Mouse (Mus musculus) hindbrain, embryonic 16.5 days (tissue): ENCODE data around the gene Ulk3. TPM values are rescaled to one million over a fixed set of nuclear protein-coding genes. Genes with fewer than 3 reads are reported as not detected.

Experiments
- ATAC-seq: fragments of 200-750 bp; cut with Nextera tagmentation; 2 replicates; pipeline ENCODE4 v1.8.0; 2017; ENCODE audit warnings: moderate TSS enrichment, moderate library complexity
- H3K27ac ChIP-seq: fragments of 300-500 bp; sonication (generic); 2 replicates; pipeline ENCODE4 v1.5.1; 2014; ENCODE audit warnings: low read depth, mild to moderate bottlenecking, control low read depth, low read length, moderate library complexity
- H3K27me3 ChIP-seq: fragments of 300-500 bp; sonication (generic); replicated peaks from 2 replicates; pipeline ENCODE4 v1.6.1; 2014; ENCODE audit warnings: low read length; ENCODE audit not compliant: control insufficient read depth, insufficient read depth
- H3K36me3 ChIP-seq: fragments of 300-500 bp; sonication (generic); 2 replicates; pipeline ENCODE4 v1.6.1; 2014; ENCODE audit warnings: mild to moderate bottlenecking, low read length, moderate library complexity, mixed read lengths; ENCODE audit not compliant: control insufficient read depth, insufficient read depth
- H3K4me1 ChIP-seq: fragments of 300-500 bp; sonication (generic); 2 replicates; pipeline ENCODE4 v1.6.1; 2014; ENCODE audit warnings: low read depth, low read length; ENCODE audit not compliant: control insufficient read depth, insufficient read depth
- H3K4me2 ChIP-seq: fragments of 300-500 bp; sonication (generic); 2 replicates; pipeline ENCODE4 v1.6.1; 2014; ENCODE audit warnings: mild to moderate bottlenecking, low read length, control low read depth, moderate library complexity
- H3K4me3 ChIP-seq: fragments of 300-500 bp; sonication (generic); 2 replicates; pipeline ENCODE4 v1.5.1; 2014; ENCODE audit warnings: mild to moderate bottlenecking, low read length, control low read depth, moderate library complexity
- H3K9ac ChIP-seq: fragments of 300-500 bp; sonication (generic); 2 replicates; pipeline ENCODE4 v1.6.1; 2014; ENCODE audit warnings: low read depth, mild to moderate bottlenecking, control low read depth, low read length, moderate library complexity
- H3K9me3 ChIP-seq: fragments of 300-500 bp; sonication (generic); 2 replicates; pipeline ENCODE4 v1.6.1; 2014; ENCODE audit warnings: mild to moderate bottlenecking, low read length, moderate library complexity; ENCODE audit not compliant: control insufficient read depth
- WGBS: fragments of 180-500 bp; shearing (Covaris S2); extraction: QIAGEN DNeasy Blood & Tissue Kit; methylation state at CpG from one replicate; pipeline ENCODE4 v1.1.7; 2014; 5-methylcytosine and 5-hydroxymethylcytosine counted together
- polyA plus RNA-seq: library from polyadenylated mRNA; unstranded; fragments of >200 nt; fragmentation: Nextera tagmentation; extraction: Ambion mirVana; gene quantifications from 2 replicates; pipeline ENCODE4 v1.2.1, GENCODE M21; 2015

Ulk3 gene
- polyA plus RNA-seq, 1 experiment from 2014 or later = 33.9 TPM

GRCm38 (mm10) chr9:57618854-57619253 lies 29.6 kb downstream of the Ulk3 start:
- Histone ChIP-seq H3K36me3 (no peaks in the 10 kb centered on the region), H3K27me3 (no peaks in the 10 kb centered on the region), H3K9ac (no peak overlapping the region), H3K27ac (no peak overlapping the region), H3K4me2 (no peak overlapping the region), H3K9me3 (no peaks in the 10 kb centered on the region), H3K4me1 (no peaks in the 10 kb centered on the region), H3K4me3 (no peak overlapping the region)
- no peak for ATAC-seq
- 88% methylated on average over 8 of the region's 8 CpGs for WGBS

GRCm38 (mm10) chr9:57620674-57621073 lies 31.4 kb downstream of the Ulk3 start, which contains the start of gene Lman1l:
Gene Lman1l, minus strand, starts transcription at chr9:57620774.
- no peak for ATAC-seq
- H3K27me3 ChIP-seq = no peaks in the 10 kb centered on the region
- H3K4me3 ChIP-seq = no peak within 1 kb of the TSS
- H3K27ac ChIP-seq = no peak within 1 kb of the TSS
- peaks cover 6% of the 10 kb centered on the region; the same call in 1 of the 2 replicates for H3K36me3 ChIP-seq
- H3K4me1 ChIP-seq = no peaks in the 10 kb centered on the region
- H3K9me3 ChIP-seq = no peaks in the 10 kb centered on the region
- WGBS = 90% methylated on average over 5 of the region's 5 CpGs
- H3K9ac ChIP-seq = no peak within 1 kb of the TSS
- no peak within 1 kb of the TSS for H3K4me2 ChIP-seq

- ATAC-seq = no peak
- Histone ChIP-seq H3K4me1 (no peaks in the 10 kb centered on the region), H3K27ac (no peak overlapping the region), H3K36me3 (peaks cover 30% of the 10 kb centered on the region), H3K9ac (no peak overlapping the region), H3K4me2 (no peak overlapping the region), H3K4me3 (no peak overlapping the region), H3K9me3 (no peaks in the 10 kb centered on the region), H3K27me3 (no peaks in the 10 kb centered on the region)
- WGBS = 87% methylated on average over 7 of the region's 7 CpGs
These were observed 35.0 kb downstream of the Ulk3 start for GRCm38 (mm10) chr9:57624295-57624694.

- no peaks in the 10 kb centered on the region for H3K4me1 ChIP-seq
- H3K27ac ChIP-seq = no peak overlapping the region
- no peak overlapping the region for H3K4me2 ChIP-seq
- H3K9me3 ChIP-seq = no peaks in the 10 kb centered on the region
- 62% methylated on average over 15 of the region's 15 CpGs for WGBS
- H3K4me3 ChIP-seq = no peak overlapping the region
- H3K9ac ChIP-seq = no peak overlapping the region; the same call in 1 of the 2 replicates
- no peaks in the 10 kb centered on the region for H3K27me3 ChIP-seq
- no peak for ATAC-seq
- peaks cover 44% of the 10 kb centered on the region for H3K36me3 ChIP-seq
These were observed 36.6 kb downstream of the Ulk3 start for GRCm38 (mm10) chr9:57625674-57626500.

GRCm38 (mm10) chr9:57627191-57627590 lies 37.9 kb downstream of the Ulk3 start:
- no peak for ATAC-seq
- WGBS = 85% methylated on average over 17 of the region's 17 CpGs
- H3K4me3 ChIP-seq = no peak overlapping the region
- H3K27me3 ChIP-seq = no peaks in the 10 kb centered on the region
- H3K9ac ChIP-seq = no peak overlapping the region
- no peak overlapping the region for H3K27ac ChIP-seq
- H3K36me3 ChIP-seq = peaks cover 49% of the 10 kb centered on the region
- no peak overlapping the region for H3K4me2 ChIP-seq
- H3K4me1 ChIP-seq = no peaks in the 10 kb centered on the region
- H3K9me3 ChIP-seq = no peaks in the 10 kb centered on the region

GRCm38 (mm10) chr9:57627892-57628291 lies 38.6 kb downstream of the Ulk3 start:
- 93% methylated on average over 11 of the region's 11 CpGs for WGBS
- H3K4me3 ChIP-seq = no peak overlapping the region
- H3K36me3 ChIP-seq = peaks cover 49% of the 10 kb centered on the region
- H3K4me1 ChIP-seq = no peaks in the 10 kb centered on the region
- H3K4me2 ChIP-seq = no peak overlapping the region
- ATAC-seq = no peak
- no peaks in the 10 kb centered on the region for H3K27me3 ChIP-seq
- no peak overlapping the region for H3K9ac ChIP-seq
- no peak overlapping the region for H3K27ac ChIP-seq
- H3K9me3 ChIP-seq = no peaks in the 10 kb centered on the region

GRCm38 (mm10) chr9:57628717-57629116 lies 39.5 kb downstream of the Ulk3 start:
- Histone ChIP-seq H3K9me3 (no peaks in the 10 kb centered on the region), H3K4me2 (no peak overlapping the region), H3K27me3 (no peaks in the 10 kb centered on the region), H3K4me1 (0 out of 2 replicates have a peak, but pooled peaks cover under 1% of the 10 kb centered on the region), H3K36me3 (peaks cover 49% of the 10 kb centered on the region), H3K4me3 (no peak overlapping the region), H3K27ac (no peak overlapping the region), H3K9ac (no peak overlapping the region; the same call in 1 of the 2 replicates)
- ATAC-seq = no peak
- WGBS = 92% methylated on average over 12 of the region's 12 CpGs

GRCm38 (mm10) chr9:57629118-57629874 lies 40.0 kb downstream of the Ulk3 start:
- WGBS = 73% methylated on average over 14 of the region's 14 CpGs
- peak; percentile 67 for ATAC-seq
- no peak overlapping the region for H3K4me2 ChIP-seq
- H3K36me3 ChIP-seq = peaks cover 49% of the 10 kb centered on the region
- no peak overlapping the region; the same call in 1 of the 2 replicates for H3K9ac ChIP-seq
- H3K9me3 ChIP-seq = no peaks in the 10 kb centered on the region
- H3K27me3 ChIP-seq = no peaks in the 10 kb centered on the region
- no peak overlapping the region for H3K4me3 ChIP-seq
- H3K27ac ChIP-seq = no peak overlapping the region
- peaks cover 6% of the 10 kb centered on the region; the same call in 1 of the 2 replicates for H3K4me1 ChIP-seq

GRCm38 (mm10) chr9:57633481-57634024 lies 44.3 kb downstream of the Ulk3 start:
- H3K27ac ChIP-seq = no peak overlapping the region
- H3K9ac ChIP-seq = no peak overlapping the region
- H3K36me3 ChIP-seq = peaks cover 24% of the 10 kb centered on the region
- no peaks in the 10 kb centered on the region for H3K9me3 ChIP-seq
- no peak overlapping the region for H3K4me3 ChIP-seq
- H3K4me1 ChIP-seq = peaks cover 20% of the 10 kb centered on the region
- 33% methylated on average over 4 of the region's 4 CpGs for WGBS
- H3K4me2 ChIP-seq = no peak overlapping the region
- ATAC-seq = no peak
- H3K27me3 ChIP-seq = no peaks in the 10 kb centered on the region
